Mouse (Mus musculus) c-Kit-negative CD71-positive TER-119-positive erythroid progenitor cells, embryonic 14.5 days (primary cell): ENCODE data around the gene Lekr1.

Experiments used
- DNase-seq: peaks from one replicate; pipeline ENCODE4 v3.0.0-alpha.2; 2013; ENCODE audit warnings: low read depth, low spot score

The Lekr1 gene

DNA sequence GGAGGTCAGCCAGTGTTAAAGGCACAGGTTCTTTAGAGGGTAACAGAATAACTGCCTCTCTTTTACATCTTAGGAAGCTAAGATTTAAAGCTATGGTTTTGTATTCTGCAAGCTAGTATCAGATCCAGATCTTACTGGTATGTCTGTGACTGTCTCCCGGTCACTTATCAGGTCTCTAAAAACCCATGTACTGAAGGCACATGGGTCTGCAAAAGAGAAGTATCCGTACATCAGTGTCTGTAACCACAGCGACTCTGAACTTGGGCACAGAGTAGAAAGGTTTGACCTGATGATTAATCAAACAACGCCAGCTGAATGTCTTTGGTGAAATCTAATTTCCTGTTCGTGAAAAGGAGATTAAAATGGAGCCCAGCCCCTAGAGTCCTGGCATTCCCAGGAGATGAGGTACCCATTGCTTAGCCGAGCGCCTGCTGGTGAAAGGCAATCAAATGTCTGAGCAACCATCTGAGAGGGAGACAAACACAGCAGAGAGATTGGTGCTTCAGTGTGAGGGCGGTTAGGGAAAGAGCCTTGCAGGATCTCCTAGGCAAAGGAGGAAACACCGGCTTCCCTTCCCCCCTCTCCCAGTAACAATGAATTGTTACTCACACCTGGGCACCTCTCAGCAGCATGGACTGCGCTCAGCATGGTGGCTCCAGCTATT, 205.7 kb downstream of the Lekr1 start:
- DNase-seq = no peak

DNA sequence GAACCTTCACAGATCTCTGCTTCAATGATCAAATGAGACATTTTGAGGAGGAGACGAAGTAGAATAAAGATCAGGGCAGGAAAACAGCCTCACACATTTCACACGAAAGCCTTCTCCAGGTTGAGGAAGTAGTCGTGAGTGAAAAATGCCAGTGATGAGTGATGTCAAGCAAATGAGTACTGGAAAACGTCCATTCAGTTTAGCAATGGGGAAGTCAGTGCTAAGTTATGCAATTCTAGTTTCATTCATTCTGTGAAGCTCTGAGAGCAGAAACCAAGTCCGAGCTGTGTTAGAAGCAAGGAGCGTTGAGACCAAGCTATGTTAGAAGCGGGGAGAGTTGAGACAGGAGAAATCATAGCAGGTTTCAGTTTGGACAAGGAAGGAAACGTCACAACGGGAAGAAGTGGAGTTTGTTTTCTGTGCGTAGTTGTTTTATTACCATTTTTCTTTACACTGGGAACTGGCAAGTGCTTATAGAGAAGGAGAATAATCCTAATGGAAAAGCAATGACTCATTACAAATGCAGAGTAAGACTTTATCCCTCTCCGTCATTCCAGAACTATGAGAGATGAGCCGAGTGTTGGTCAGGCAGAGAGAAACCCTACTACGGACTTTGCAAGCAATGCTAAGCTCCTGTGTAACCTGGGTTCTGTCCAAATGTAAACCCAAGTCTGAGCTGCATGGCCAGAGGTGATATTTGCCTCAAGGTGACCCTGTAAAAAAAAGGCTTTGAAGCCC, 207.2 kb downstream of the Lekr1 start:
- no peak for DNase-seq
